Comparison of ENCODE assay signal across 8 mouse cellular contexts in the genomic region with DNA sequence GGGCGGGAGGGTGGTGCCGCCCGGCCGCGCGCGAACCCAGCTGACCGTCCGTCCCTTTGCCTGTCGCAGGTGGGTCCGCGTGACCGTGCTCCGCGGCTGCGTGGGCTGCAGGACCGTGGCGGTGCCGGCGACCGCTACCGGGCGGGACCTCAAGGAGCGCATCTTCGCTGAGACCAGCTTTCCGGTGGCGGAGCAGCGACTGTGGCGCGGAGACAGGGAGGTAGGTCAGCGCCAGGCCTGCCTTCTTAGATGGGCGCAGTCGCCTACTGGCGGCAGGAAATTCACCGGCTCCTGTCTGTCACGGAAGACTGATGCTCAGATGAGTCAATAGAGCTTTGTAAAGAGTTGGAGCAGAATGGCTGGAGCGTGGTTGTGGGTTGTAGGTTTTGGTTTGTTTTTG. TPM values are rescaled to one million over a fixed set of nuclear protein-coding genes. Genes with fewer than 3 reads are reported as not detected.
DNase-seq lines count a peak whose midpoint lies in the region; ATAC-seq and TF ChIP-seq lines count a peak whose summit lies in the region.

No protein-coding gene starts in this region.

- H3K9ac ChIP-seq in forebrain, embryonic 15.5 days (replicated peaks): peak overlapping the region; percentile 88
- peak overlapping the region; percentile 70 for H3K9ac ChIP-seq in lung, embryonic 14.5 days

- H3K27me3 ChIP-seq in spleen, adult 2 months (ENCODE audit: control insufficient read depth, insufficient read depth, low read length): no peaks in the 10 kb centered on the region
- H3K27me3 ChIP-seq in forebrain, embryonic 15.5 days: no peaks in the 10 kb centered on the region
- H3K27me3 ChIP-seq in lung, embryonic 14.5 days (ENCODE audit: insufficient read depth, low read length): 0 out of 2 replicates have a peak, but pooled peaks cover 3% of the 10 kb centered on the region

- H3K4me1 ChIP-seq in spleen, adult 2 months (ENCODE audit: control insufficient read depth, insufficient read depth, insufficient read length): no peaks in the 10 kb centered on the region
- peaks cover 26% of the 10 kb centered on the region for H3K4me1 ChIP-seq in forebrain, embryonic 15.5 days
- peaks cover 3% of the 10 kb centered on the region; the same call in 1 of the 2 replicates for H3K4me1 ChIP-seq in lung, embryonic 14.5 days (ENCODE audit: insufficient read depth)

- DNase-seq in spleen, adult 2 months (ENCODE audit: low read depth in 1 of 2, low spot score in 2 of 2): peak; percentile 55 to 67
- DNase-seq in spleen, adult 12 weeks (ENCODE audit: low spot score): no peak
- DNase-seq in brain, adult 2 months (ENCODE audit: low read depth, low spot score): peak; percentile 89
- DNase-seq in kidney, adult 8-10 months: peak; percentile 28 to 32
- DNase-seq in lung, embryonic 14.5 days: peak; percentile 77
- no peak for DNase-seq in frontal cortex, postnatal 25 days (ENCODE audit: low spot score in 2 of 2)

- peak overlapping the region; percentile 90 for H3K27ac ChIP-seq in spleen, adult 2 months (ENCODE audit: insufficient read depth, low read length)
- H3K27ac ChIP-seq in forebrain, embryonic 15.5 days (replicated peaks): peak overlapping the region; percentile 92
- peak overlapping the region; percentile 88 for H3K27ac ChIP-seq in lung, embryonic 14.5 days (ENCODE audit: low read depth)

- peak; percentile 41 for ATAC-seq in forebrain, embryonic 15.5 days (replicated peaks)
- peak; percentile 32 for ATAC-seq in lung, embryonic 14.5 days (ENCODE audit: insufficient read depth)
- peak; percentile 45; the same call in 1 of the 2 replicates for ATAC-seq in neutrophil, adult 5-6 weeks (ENCODE audit: extremely low read depth, insufficient number of reproducible peaks, low FRiP score, poor library complexity, severe bottlenecking)

- peak; percentile 9; the same call in 1 of the 2 replicates for TF ChIP-seq CTCF in spleen, adult 2 months (IDR thresholded peaks at IDR 0.05; ENCODE audit: extremely low read depth, insufficient read depth, insufficient read length, insufficient replicate concordance)
- TF ChIP-seq CTCF in lung, embryonic 14.5 days (IDR thresholded peaks at IDR 0.05; ENCODE audit: low read depth): peak; percentile 39; the same call in 1 of the 2 replicates

- H3K4me3 ChIP-seq in spleen, adult 2 months (ENCODE audit: extremely low read depth, insufficient read depth, insufficient read length): peak overlapping the region; percentile 96
- H3K4me3 ChIP-seq in forebrain, embryonic 15.5 days: peak overlapping the region; percentile 90
- peak overlapping the region; percentile 79 for H3K4me3 ChIP-seq in lung, embryonic 14.5 days (ENCODE audit: low read depth, low read length)

- peak overlapping the region; percentile 51 for H3K4me2 ChIP-seq in forebrain, embryonic 15.5 days (replicated peaks)
- H3K4me2 ChIP-seq in lung, embryonic 14.5 days: peak overlapping the region; percentile 79

- no peak for TF ChIP-seq POLR2A in spleen, adult 2 months (IDR thresholded peaks at IDR 0.05; ENCODE audit: low read depth, low read length)

- no peaks in the 10 kb centered on the region for H3K36me3 ChIP-seq in spleen, adult 2 months (ENCODE audit: control insufficient read depth, insufficient read depth, low read length)
- H3K36me3 ChIP-seq in forebrain, embryonic 15.5 days: no peaks in the 10 kb centered on the region
- H3K36me3 ChIP-seq in lung, embryonic 14.5 days (ENCODE audit: insufficient read depth): no peaks in the 10 kb centered on the region

- H3K9me3 ChIP-seq in forebrain, embryonic 15.5 days: no peaks in the 10 kb centered on the region
- no peaks in the 10 kb centered on the region for H3K9me3 ChIP-seq in lung, embryonic 14.5 days (ENCODE audit: low read depth, low read length)

- WGBS in spleen, adult 2 months: under 1% methylated on average over 37 of the region's 37 CpGs
- under 1% methylated on average over 37 of the region's 37 CpGs for WGBS in forebrain, embryonic 15.5 days
- WGBS in lung, embryonic 14.5 days: under 1% methylated on average over 37 of the region's 37 CpGs

RNA-seq across cellular contexts. Expression of gene Sacs, which starts 35.0 kb away (rescaled TPM):
- 0.88 and 1.2 TPM in 2 replicates for polyA plus RNA-seq in spleen, adult 2 months (2012; rRNA removed)
- polyA plus RNA-seq in forebrain, embryonic 15.5 days (2015; fragmentation: Nextera tagmentation; extraction: Ambion mirVana): 8.1 TPM in 2 replicates
- 3.6 and 3.8 TPM in 2 replicates for polyA plus RNA-seq in lung, embryonic 14.5 days (2014; fragmentation: Nextera tagmentation; extraction: Ambion mirVana)
- 19.5 and 22.3 TPM in 2 replicates for total RNA-seq in neutrophil, adult 5-6 weeks (2017)

Comparison
In these comparisons a context has a peak if more than half of its experiments do, and no peak if none do; other contexts are left out.
1. DNase-seq: peak in spleen, adult 2 months (2 of 2), brain, adult 2 months (single experiment), kidney, adult 8-10 months (2 of 2) and lung, embryonic 14.5 days (single experiment); none in spleen, adult 12 weeks (single experiment) and frontal cortex, postnatal 25 days (0 of 2).
2. Peak in every context shown above with its lines, with median percentiles within 50 percentile points of each other: H3K27ac ChIP-seq, H3K4me3 ChIP-seq and ATAC-seq.